Mouse (Mus musculus): ENCODE data around the gene Cfap69. TPM values are rescaled to one million over a fixed set of nuclear protein-coding genes. Genes with fewer than 3 reads are reported as not detected.
A peak's percentile ranks its signal among the peaks of the same experiment; 100 is the strongest.

The Cfap69 gene
- polyA plus RNA-seq, 1 experiment from 2014 or later: 0.38 TPM

GRCm38 (mm10) chr5:5663057-5663456 lies 982 bp downstream of the Cfap69 start:
- WGBS: 51% methylated on average over 6 of the region's 6 CpGs
- ATAC-seq: no peak; the same call in 1 of the 2 replicates
- Histone ChIP-seq H3K27ac (ENCODE audit: low read depth, low read length) (no peak overlapping the region), H3K4me2 (replicated peaks; ENCODE audit: low read depth) (peak overlapping the region; percentile 99), H3K36me3 (ENCODE audit: control insufficient read depth, insufficient read depth) (no peaks in the 10 kb centered on the region), H3K4me3 (ENCODE audit: low read depth, low read length) (no peak overlapping the region), H3K9ac (ENCODE audit: low read depth, low read length) (no peak overlapping the region), H3K9me3 (ENCODE audit: control insufficient read depth) (no peaks in the 10 kb centered on the region), H3K27me3 (replicated peaks; ENCODE audit: control insufficient read depth, insufficient read depth, low read length) (no peaks in the 10 kb centered on the region), H3K4me1 (replicated peaks; ENCODE audit: control insufficient read depth, insufficient read depth, low read length) (0 out of 2 replicates have a peak, but pooled peaks cover 3% of the 10 kb centered on the region)
- TF ChIP-seq CTCF (IDR thresholded peaks at IDR 0.05; ENCODE audit: low read depth): no peak

- Histone ChIP-seq H3K9me3 (ENCODE audit: control insufficient read depth) (no peaks in the 10 kb centered on the region), H3K27ac (ENCODE audit: low read depth, low read length) (no peak overlapping the region), H3K4me2 (replicated peaks; ENCODE audit: low read depth) (no peak overlapping the region), H3K9ac (ENCODE audit: low read depth, low read length) (no peak overlapping the region), H3K4me3 (ENCODE audit: low read depth, low read length) (no peak overlapping the region), H3K4me1 (replicated peaks; ENCODE audit: control insufficient read depth, insufficient read depth, low read length) (0 out of 2 replicates have a peak, but pooled peaks cover 3% of the 10 kb centered on the region), H3K36me3 (ENCODE audit: control insufficient read depth, insufficient read depth) (no peaks in the 10 kb centered on the region), H3K27me3 (replicated peaks; ENCODE audit: control insufficient read depth, insufficient read depth, low read length) (no peaks in the 10 kb centered on the region)
- WGBS: 31% methylated on average over 2 of the region's 2 CpGs
- TF ChIP-seq CTCF (IDR thresholded peaks at IDR 0.05; ENCODE audit: low read depth): no peak
- no peak for ATAC-seq
These were observed 5.4 kb downstream of the Cfap69 start for GRCm38 (mm10) chr5:5658680-5659079.

GRCm38 (mm10) chr5:5657932-5658331 lies 6.1 kb downstream of the Cfap69 start:
- no peak overlapping the region for H3K9ac ChIP-seq (ENCODE audit: low read depth, low read length)
- 72% methylated on average over 2 of the region's 2 CpGs for WGBS

GRCm38 (mm10) chr5:5648817-5649569 lies 15.0 kb downstream of the Cfap69 start:
- Histone ChIP-seq H3K4me2 (replicated peaks; ENCODE audit: low read depth) (0 out of 2 replicates have a peak overlapping the region, but pooled peaks have one; percentile 10), H3K27ac (ENCODE audit: low read depth, low read length) (no peak overlapping the region), H3K9ac (ENCODE audit: low read depth, low read length) (no peak overlapping the region), H3K9me3 (ENCODE audit: control insufficient read depth) (no peaks in the 10 kb centered on the region), H3K27me3 (replicated peaks; ENCODE audit: control insufficient read depth, insufficient read depth, low read length) (no peaks in the 10 kb centered on the region), H3K4me3 (ENCODE audit: low read depth, low read length) (no peak overlapping the region), H3K4me1 (replicated peaks; ENCODE audit: control insufficient read depth, insufficient read depth, low read length) (no peaks in the 10 kb centered on the region), H3K36me3 (ENCODE audit: control insufficient read depth, insufficient read depth) (no peaks in the 10 kb centered on the region)
- TF ChIP-seq CTCF (IDR thresholded peaks at IDR 0.05; ENCODE audit: low read depth): no peak
- 47% methylated on average over 6 of the region's 6 CpGs for WGBS
- ATAC-seq: peak; percentile 78

More at GRCm38 (mm10) chr5:5657932-5658331, 6.1 kb downstream of the Cfap69 start:
- Histone ChIP-seq H3K4me1 (replicated peaks; ENCODE audit: control insufficient read depth, insufficient read depth, low read length) (no peaks in the 10 kb centered on the region), H3K4me3 (ENCODE audit: low read depth, low read length) (no peak overlapping the region), H3K36me3 (ENCODE audit: control insufficient read depth, insufficient read depth) (no peaks in the 10 kb centered on the region), H3K9me3 (ENCODE audit: control insufficient read depth) (no peaks in the 10 kb centered on the region), H3K27me3 (replicated peaks; ENCODE audit: control insufficient read depth, insufficient read depth, low read length) (no peaks in the 10 kb centered on the region), H3K27ac (ENCODE audit: low read depth, low read length) (no peak overlapping the region), H3K4me2 (replicated peaks; ENCODE audit: low read depth) (no peak overlapping the region)
- no peak for TF ChIP-seq CTCF (IDR thresholded peaks at IDR 0.05; ENCODE audit: low read depth)
- no peak for ATAC-seq

DNA sequence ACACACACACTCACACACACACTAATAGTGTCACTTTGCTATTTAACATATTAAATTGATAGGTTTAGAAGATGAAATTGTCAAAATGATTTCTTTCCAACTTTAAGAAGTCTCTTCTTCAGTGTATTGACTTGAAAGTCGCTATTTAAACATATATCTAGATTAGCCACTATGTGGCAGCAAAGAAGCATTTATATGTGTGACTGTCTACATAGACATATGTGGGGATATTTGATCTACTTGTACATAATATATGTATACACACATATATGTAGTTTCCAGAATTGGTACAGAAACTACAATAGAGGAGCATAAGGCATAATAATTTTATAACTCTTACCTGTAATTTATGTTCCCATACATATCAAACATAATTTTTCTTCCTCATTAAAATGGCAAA lies 17.9 kb downstream of the Cfap69 start:
- no peak overlapping the region for H3K4me2 ChIP-seq (replicated peaks; ENCODE audit: low read depth)
- H3K36me3 ChIP-seq (ENCODE audit: control insufficient read depth, insufficient read depth): no peaks in the 10 kb centered on the region
- TF ChIP-seq CTCF (IDR thresholded peaks at IDR 0.05; ENCODE audit: low read depth): peak; percentile 66
- no peak for ATAC-seq
- H3K9ac ChIP-seq (ENCODE audit: low read depth, low read length): no peak overlapping the region
- 8% methylated on average over 1 of the region's 1 CpGs for WGBS
- no peaks in the 10 kb centered on the region for H3K9me3 ChIP-seq (ENCODE audit: control insufficient read depth)
- no peak overlapping the region for H3K27ac ChIP-seq (ENCODE audit: low read depth, low read length)
- H3K4me1 ChIP-seq (replicated peaks; ENCODE audit: control insufficient read depth, insufficient read depth, low read length): no peaks in the 10 kb centered on the region
- no peak overlapping the region for H3K4me3 ChIP-seq (ENCODE audit: low read depth, low read length)
- H3K27me3 ChIP-seq (replicated peaks; ENCODE audit: control insufficient read depth, insufficient read depth, low read length): no peaks in the 10 kb centered on the region

DNA sequence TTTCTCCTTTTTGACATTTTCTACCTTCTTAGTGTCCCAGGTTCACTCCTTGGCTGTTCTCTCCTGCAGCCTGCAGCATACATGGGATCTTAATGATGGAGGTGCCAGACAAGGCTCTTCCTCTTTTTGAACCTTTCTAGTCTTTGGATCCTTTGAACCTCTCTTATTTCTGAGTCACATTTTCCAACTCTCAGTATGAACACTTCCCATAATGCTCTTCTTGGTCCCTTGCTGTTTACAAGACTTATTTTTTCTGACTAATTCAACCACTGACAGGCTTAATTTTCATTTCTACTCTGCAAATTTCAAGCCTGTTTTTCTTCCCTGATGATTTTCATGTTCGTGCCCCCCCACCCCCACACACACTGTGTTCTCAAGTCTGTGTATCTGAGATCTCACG lies 25.5 kb downstream of the Cfap69 start:
- no peak for ATAC-seq
- Histone ChIP-seq H3K9me3 (ENCODE audit: control insufficient read depth) (no peaks in the 10 kb centered on the region), H3K4me1 (replicated peaks; ENCODE audit: control insufficient read depth, insufficient read depth, low read length) (no peaks in the 10 kb centered on the region), H3K27me3 (replicated peaks; ENCODE audit: control insufficient read depth, insufficient read depth, low read length) (no peaks in the 10 kb centered on the region), H3K27ac (ENCODE audit: low read depth, low read length) (no peak overlapping the region), H3K9ac (ENCODE audit: low read depth, low read length) (no peak overlapping the region), H3K36me3 (ENCODE audit: control insufficient read depth, insufficient read depth) (no peaks in the 10 kb centered on the region), H3K4me2 (replicated peaks; ENCODE audit: low read depth) (no peak overlapping the region), H3K4me3 (ENCODE audit: low read depth, low read length) (no peak overlapping the region)
- WGBS: 64% methylated on average over 2 of the region's 2 CpGs
- no peak for TF ChIP-seq CTCF (IDR thresholded peaks at IDR 0.05; ENCODE audit: low read depth)
